Comparison of ENCODE assay signal across 3 mouse cellular contexts in genomic region chr2:84069411-84069810, GRCm38 (mm10).
A peak's percentile ranks its signal among the peaks of the same experiment; 100 is the strongest.
DNase-seq lines count a peak whose midpoint lies in the region; ATAC-seq lines count a peak whose summit lies in the region.
"Not testable (repeated sequence)": the region's sequence is repeated elsewhere in the genome, so short reads cannot be mapped to it uniquely, and the experiment has no call there.

No protein-coding gene starts in this region.

- WGBS in midbrain, embryonic 11.5 days, result 85% methylated on average over 1 of the region's 1 CpGs

- H3K4me3 ChIP-seq in midbrain, embryonic 11.5 days (ENCODE audit: low read depth, low read length), result not testable (repeated sequence)

- not testable (repeated sequence) for ATAC-seq in midbrain, embryonic 11.5 days (ENCODE audit: low FRiP score)

- H3K4me2 ChIP-seq in midbrain, embryonic 11.5 days, result not testable (repeated sequence)

- not testable (repeated sequence) for H3K4me1 ChIP-seq in midbrain, embryonic 11.5 days (ENCODE audit: control insufficient read depth, insufficient read depth, low read length)

- peak; percentile 46 for DNase-seq in A20 (ENCODE audit: low read depth, low spot score)
- peak; percentile 71 for DNase-seq in heart, adult 11 months
- DNase-seq in midbrain, embryonic 11.5 days (ENCODE audit: low spot score, missing footprints), result peak; percentile 72

- H3K9me3 ChIP-seq in midbrain, embryonic 11.5 days (ENCODE audit: control insufficient read depth, low read length), result not testable (repeated sequence)

- not testable (repeated sequence) for H3K9ac ChIP-seq in midbrain, embryonic 11.5 days (ENCODE audit: low read length)

- H3K36me3 ChIP-seq in midbrain, embryonic 11.5 days (ENCODE audit: control insufficient read depth, insufficient read depth, low read length), result not testable (repeated sequence)

- not testable (repeated sequence) for H3K27me3 ChIP-seq in midbrain, embryonic 11.5 days (ENCODE audit: control insufficient read depth, insufficient read depth, low read length)

- not testable (repeated sequence) for H3K27ac ChIP-seq in midbrain, embryonic 11.5 days (ENCODE audit: low read depth, low read length)
